Mouse (Mus musculus) megakaryocyte, embryonic 14.5 days (primary cell): ENCODE measurements around the gene Rnf11.

Source experiments
- FLI1 ChIP-seq: IDR thresholded peaks from 2 replicates; pipeline ENCODE4 v1.6.1; 2012; ENCODE audit warnings: low read length, inconsistent platforms, mixed read lengths
- GATA1 ChIP-seq: IDR thresholded peaks from 3 replicates; pipeline ENCODE4 v1.6.1; 2012; ENCODE audit warnings: mixed read lengths, low read length, inconsistent platforms, borderline replicate concordance

DNA sequence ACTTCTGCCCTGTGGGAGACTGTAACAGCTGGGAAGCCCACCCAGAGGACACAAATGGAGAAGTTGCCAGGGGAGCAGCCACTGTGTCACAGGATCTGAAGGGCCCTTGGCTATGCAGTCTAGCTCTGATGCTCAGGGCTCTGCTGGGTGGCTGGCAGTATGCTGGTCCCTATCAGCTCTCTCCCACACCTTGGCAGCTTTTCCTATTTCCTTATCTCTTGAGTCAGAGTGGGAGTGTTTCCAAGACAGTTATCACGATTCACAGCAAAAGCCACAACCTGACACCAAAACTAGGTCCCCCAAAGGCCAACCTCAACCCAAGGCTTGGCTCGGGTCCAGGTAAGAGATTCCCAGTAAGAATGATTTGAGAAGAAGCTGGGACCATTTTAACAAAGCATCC lies 39.1 kb downstream of the Rnf11 start:
- TF ChIP-seq GATA1 (no peak), FLI1 (no peak)
